Comparison of ENCODE assay signal across 8 mouse cellular contexts in the genomic region with DNA sequence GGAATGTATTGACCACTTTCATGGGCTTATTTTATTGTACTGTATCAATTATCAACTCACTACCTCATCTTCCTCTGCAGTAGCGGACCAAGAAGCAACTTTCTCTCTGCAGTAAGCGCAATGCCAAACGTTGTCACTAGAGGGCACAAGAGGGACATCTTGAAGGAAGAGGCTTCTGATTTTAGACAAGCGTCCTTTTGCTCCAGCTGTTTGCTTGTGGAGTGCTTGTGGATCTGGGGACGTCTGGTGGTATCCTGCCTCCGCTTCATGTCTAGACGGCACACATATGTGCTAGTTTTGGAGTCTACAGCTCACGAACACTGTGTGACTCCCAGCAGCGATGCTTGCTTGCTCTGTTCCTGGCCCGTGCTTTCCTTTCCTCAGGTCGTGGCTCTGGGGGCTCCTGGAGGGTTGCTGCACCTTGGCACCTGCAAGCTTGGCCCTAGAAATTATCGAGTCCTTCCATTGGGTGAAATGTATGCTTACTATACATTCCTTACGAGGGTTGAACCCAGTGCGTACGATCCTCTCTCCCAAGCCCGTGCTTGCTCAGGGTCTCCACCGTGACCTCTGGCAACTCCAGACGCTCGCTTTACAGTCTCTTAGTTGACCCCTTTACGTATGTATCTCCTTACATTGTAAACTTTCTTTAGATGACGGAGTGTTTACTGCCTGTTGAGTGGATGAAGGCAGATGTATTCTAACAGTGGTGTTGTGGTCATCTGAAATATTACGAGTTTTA.
DNase-seq lines count a peak whose midpoint lies in the region; ATAC-seq and TF ChIP-seq lines count a peak whose summit lies in the region.

No protein-coding gene starts in this region.

- H3K9me3 ChIP-seq in hindbrain, postnatal 0 days (ENCODE audit: low read length): no peaks in the 10 kb centered on the region

- H3K9ac ChIP-seq in hindbrain, postnatal 0 days (replicated peaks; ENCODE audit: low read length): no peak overlapping the region

- intact Hi-C loops in left cerebral cortex, adult 2 months (cut with DNase I): loop anchor here (5.0 to 10.0 kb wide), 3 partner anchors 213 to 1038 kb away; no protein-coding TSS in a partner anchor

- no peak overlapping the region for H3K4me3 ChIP-seq in hindbrain, postnatal 0 days (ENCODE audit: low read length)
- H3K4me3 ChIP-seq in left cerebral cortex, adult 2 months: no peak overlapping the region

- DNase-seq in adipocyte (ENCODE audit: low spot score): peak; percentile 77
- DNase-seq in cerebellum, postnatal 36 days: peak; percentile 80 to 88
- peak; percentile 90 to 91 for DNase-seq in frontal cortex, postnatal 36 days (ENCODE audit: low spot score in 2 of 2)
- peak; percentile 95 for DNase-seq in hindbrain, postnatal 0 days (ENCODE audit: low spot score)
- peak; percentile 84 to 93 for DNase-seq in left cerebral cortex, adult 2 months (ENCODE audit: extremely low spot score in 1 of 2, low spot score in 2 of 2)
- peak; percentile 90 for DNase-seq in mesoderm, embryonic 11.5 days (ENCODE audit: low read depth, low spot score)
- DNase-seq in right cerebral cortex, postnatal 25 days: peak; percentile 83
- peak; percentile 75 to 81 for DNase-seq in urinary bladder, postnatal 36 days (ENCODE audit: low spot score in 2 of 2)

- no peaks in the 10 kb centered on the region for H3K27me3 ChIP-seq in hindbrain, postnatal 0 days (ENCODE audit: insufficient read depth, low read length)

- no peaks in the 10 kb centered on the region for H3K36me3 ChIP-seq in hindbrain, postnatal 0 days (ENCODE audit: insufficient read depth, low read length)

- TF ChIP-seq CTCF in hindbrain, postnatal 0 days (IDR thresholded peaks at IDR 0.05; ENCODE audit: low read depth): peak; percentile 97
- TF ChIP-seq CTCF in left cerebral cortex, adult 2 months (IDR thresholded peaks at IDR 0.05): peak; percentile 95

- no peak overlapping the region for H3K27ac ChIP-seq in hindbrain, postnatal 0 days
- no peak overlapping the region for H3K27ac ChIP-seq in left cerebral cortex, adult 2 months

- WGBS in hindbrain, postnatal 0 days: 61% methylated on average over 22 of the region's 22 CpGs

- H3K4me1 ChIP-seq in hindbrain, postnatal 0 days (ENCODE audit: insufficient read depth, low read length): no peaks in the 10 kb centered on the region

- peak; percentile 66; the same call in 1 of the 2 replicates for ATAC-seq in hindbrain, postnatal 0 days

- H3K4me2 ChIP-seq in hindbrain, postnatal 0 days (ENCODE audit: low read depth, low read length): no peak overlapping the region
